Mouse (Mus musculus): ENCODE results near the gene Plcb4. TPM values are rescaled to one million over a fixed set of nuclear protein-coding genes. Genes with fewer than 3 reads are reported as not detected.

Plcb4 gene
- polyA plus RNA-seq, 1 experiment, result 3.7 TPM

DNA sequence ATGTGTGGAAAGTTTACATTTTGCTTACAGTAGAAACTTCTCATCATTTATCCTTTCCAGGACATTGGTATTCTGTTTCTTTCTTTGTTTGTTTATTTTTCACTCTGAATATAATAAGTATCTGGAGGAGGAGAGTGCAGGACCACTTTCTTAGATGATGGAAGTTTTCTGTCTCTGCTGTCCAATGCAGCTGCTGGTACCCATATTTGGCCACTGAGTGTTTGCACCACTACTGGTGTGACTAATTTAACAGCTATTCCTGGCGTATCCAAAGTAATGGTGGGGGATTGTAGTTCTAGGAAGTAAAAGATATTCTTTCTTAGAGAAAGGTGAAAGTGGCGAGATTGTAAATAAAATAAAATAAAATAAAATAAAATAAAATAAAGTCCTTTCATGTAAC, 21.6 kb upstream of the Plcb4 start:
- H3K27me3 ChIP-seq (ENCODE audit: control insufficient read depth, insufficient read depth, low read length), result no peaks in the 10 kb centered on the region
- no peaks in the 10 kb centered on the region for H3K4me1 ChIP-seq (replicated peaks; ENCODE audit: control insufficient read depth, insufficient read depth, low read length)
- no peak overlapping the region for H3K27ac ChIP-seq (ENCODE audit: control insufficient read depth, insufficient read depth, low read length)
- no peak for DNase-seq
- no peak overlapping the region for H3K4me3 ChIP-seq (ENCODE audit: control insufficient read depth, insufficient read depth, low read length)
- H3K36me3 ChIP-seq (ENCODE audit: control insufficient read depth, insufficient read depth, low read length), result no peaks in the 10 kb centered on the region
- 92% methylated on average over 2 of the region's 2 CpGs for WGBS
- TF ChIP-seq CTCF (IDR thresholded peaks at IDR 0.05; ENCODE audit: borderline replicate concordance, control insufficient read depth, extremely low read depth, insufficient read depth, low read length, poor library complexity) (no peak), POLR2A (IDR thresholded peaks at IDR 0.05; ENCODE audit: control insufficient read depth, extremely low read depth, insufficient read depth, low read length, poor library complexity) (no peak)

DNA sequence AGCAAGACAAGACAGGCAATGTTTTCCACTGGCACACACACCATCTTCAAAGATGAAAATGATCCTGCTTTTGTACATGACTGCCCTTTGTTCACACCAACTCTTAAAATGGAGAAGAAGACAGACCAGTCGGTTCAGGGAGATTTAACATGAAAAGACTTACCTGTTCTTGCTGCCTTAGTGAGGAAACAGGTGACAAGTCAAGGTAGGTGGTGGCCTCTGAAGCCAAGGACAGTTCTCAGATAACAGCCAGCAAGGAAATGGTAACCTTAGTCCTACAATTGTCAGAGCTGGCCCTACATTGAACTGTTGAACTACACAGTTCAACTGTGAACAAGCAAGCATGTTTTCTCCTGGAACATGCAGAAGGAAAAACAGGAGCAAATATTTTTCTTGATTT, 17.8 kb upstream of the Plcb4 start:
- H3K36me3 ChIP-seq (ENCODE audit: control insufficient read depth, insufficient read depth, low read length), result no peaks in the 10 kb centered on the region
- no peaks in the 10 kb centered on the region for H3K4me1 ChIP-seq (replicated peaks; ENCODE audit: control insufficient read depth, insufficient read depth, low read length)
- TF ChIP-seq POLR2A (IDR thresholded peaks at IDR 0.05; ENCODE audit: control insufficient read depth, extremely low read depth, insufficient read depth, low read length, poor library complexity) (no peak), CTCF (IDR thresholded peaks at IDR 0.05; ENCODE audit: borderline replicate concordance, control insufficient read depth, extremely low read depth, insufficient read depth, low read length, poor library complexity) (no peak)
- no peak for DNase-seq
- 88% methylated on average over 1 of the region's 1 CpGs for WGBS
- no peak overlapping the region for H3K4me3 ChIP-seq (ENCODE audit: control insufficient read depth, insufficient read depth, low read length)
- no peak overlapping the region for H3K27ac ChIP-seq (ENCODE audit: control insufficient read depth, insufficient read depth, low read length)
- H3K27me3 ChIP-seq (ENCODE audit: control insufficient read depth, insufficient read depth, low read length), result no peaks in the 10 kb centered on the region

DNA sequence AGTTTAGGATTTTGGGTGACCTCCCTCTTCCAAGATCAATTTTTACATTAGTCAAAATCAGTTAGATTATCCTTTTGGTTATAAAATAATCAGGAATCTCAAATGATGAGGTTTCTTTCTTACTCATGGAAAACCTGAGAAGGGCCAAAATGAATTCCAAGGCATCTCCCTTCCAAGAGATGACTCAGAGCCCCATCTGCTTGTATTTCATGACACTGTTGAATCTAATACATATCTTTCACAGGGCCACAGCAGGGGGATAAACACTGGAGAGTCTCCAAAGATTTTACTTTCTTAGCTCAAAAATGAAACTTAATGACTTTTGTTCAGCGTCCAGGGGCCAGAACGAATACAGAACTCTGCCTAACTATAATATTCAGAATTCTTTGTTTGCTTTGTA, 17.2 kb upstream of the Plcb4 start:
- no peak for DNase-seq
- no peak for TF ChIP-seq CTCF (IDR thresholded peaks at IDR 0.05; ENCODE audit: borderline replicate concordance, control insufficient read depth, extremely low read depth, insufficient read depth, low read length, poor library complexity)
- TF ChIP-seq POLR2A (IDR thresholded peaks at IDR 0.05; ENCODE audit: control insufficient read depth, extremely low read depth, insufficient read depth, low read length, poor library complexity), result no peak
- no peaks in the 10 kb centered on the region for H3K4me1 ChIP-seq (replicated peaks; ENCODE audit: control insufficient read depth, insufficient read depth, low read length)
- WGBS, result 93% methylated on average over 2 of the region's 2 CpGs
- H3K27ac ChIP-seq (ENCODE audit: control insufficient read depth, insufficient read depth, low read length), result no peak overlapping the region
- no peaks in the 10 kb centered on the region for H3K36me3 ChIP-seq (ENCODE audit: control insufficient read depth, insufficient read depth, low read length)
- H3K4me3 ChIP-seq (ENCODE audit: control insufficient read depth, insufficient read depth, low read length), result no peak overlapping the region
- no peaks in the 10 kb centered on the region for H3K27me3 ChIP-seq (ENCODE audit: control insufficient read depth, insufficient read depth, low read length)

DNA sequence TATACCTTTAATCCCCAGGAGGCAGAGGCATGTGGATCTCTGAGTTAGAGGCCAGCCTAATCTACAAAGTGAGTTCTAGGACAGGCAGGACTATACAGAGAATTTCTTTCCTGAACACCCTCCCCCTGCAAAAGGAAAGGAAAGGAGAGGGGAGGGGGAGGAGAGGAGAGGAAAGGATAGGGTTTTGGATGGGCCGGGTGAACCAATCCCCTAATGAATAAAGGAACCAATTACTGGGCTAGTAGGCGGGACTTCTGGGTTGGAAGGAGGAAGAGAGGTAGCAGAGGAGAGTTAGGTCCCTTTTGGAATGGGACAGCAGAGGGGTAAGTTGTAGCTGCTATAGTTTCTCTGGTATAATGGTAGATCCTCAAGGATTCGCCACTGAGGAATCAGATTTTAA, 12.6 kb upstream of the Plcb4 start:
- no peak for DNase-seq
- Histone ChIP-seq H3K36me3 (ENCODE audit: control insufficient read depth, insufficient read depth, low read length) (no peaks in the 10 kb centered on the region), H3K4me3 (ENCODE audit: control insufficient read depth, insufficient read depth, low read length) (no peak overlapping the region), H3K27me3 (ENCODE audit: control insufficient read depth, insufficient read depth, low read length) (no peaks in the 10 kb centered on the region), H3K27ac (ENCODE audit: control insufficient read depth, insufficient read depth, low read length) (no peak overlapping the region), H3K4me1 (replicated peaks; ENCODE audit: control insufficient read depth, insufficient read depth, low read length) (no peaks in the 10 kb centered on the region)
- TF ChIP-seq POLR2A (IDR thresholded peaks at IDR 0.05; ENCODE audit: control insufficient read depth, extremely low read depth, insufficient read depth, low read length, poor library complexity), result no peak
- TF ChIP-seq CTCF (IDR thresholded peaks at IDR 0.05; ENCODE audit: borderline replicate concordance, control insufficient read depth, extremely low read depth, insufficient read depth, low read length, poor library complexity), result no peak
- 91% methylated on average over 3 of the region's 3 CpGs for WGBS

DNA sequence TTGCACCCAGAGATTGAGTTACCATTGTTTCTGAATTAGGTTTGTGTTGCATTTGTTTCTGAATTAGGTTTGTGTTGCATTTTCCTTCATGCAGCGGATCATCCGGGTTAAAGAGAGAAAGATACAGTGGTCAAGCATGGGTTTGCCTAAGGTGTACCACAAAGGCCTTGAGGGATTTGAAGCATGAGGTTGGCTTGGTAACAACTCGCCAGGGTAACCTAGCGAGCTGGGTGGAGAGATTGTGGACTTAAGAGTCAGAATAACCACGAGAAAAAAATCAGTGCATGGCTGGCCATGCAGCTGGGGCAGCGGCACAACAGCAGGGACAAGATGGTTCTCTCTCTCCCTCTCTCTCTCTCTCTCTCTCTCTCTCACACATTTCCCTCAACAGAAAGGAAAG, 12.2 kb upstream of the Plcb4 start:
- Histone ChIP-seq H3K27me3 (ENCODE audit: control insufficient read depth, insufficient read depth, low read length) (no peaks in the 10 kb centered on the region), H3K36me3 (ENCODE audit: control insufficient read depth, insufficient read depth, low read length) (no peaks in the 10 kb centered on the region), H3K27ac (ENCODE audit: control insufficient read depth, insufficient read depth, low read length) (no peak overlapping the region), H3K4me1 (replicated peaks; ENCODE audit: control insufficient read depth, insufficient read depth, low read length) (no peaks in the 10 kb centered on the region), H3K4me3 (ENCODE audit: control insufficient read depth, insufficient read depth, low read length) (no peak overlapping the region)
- 91% methylated on average over 6 of the region's 6 CpGs for WGBS
- no peak for DNase-seq
- no peak for TF ChIP-seq POLR2A (IDR thresholded peaks at IDR 0.05; ENCODE audit: control insufficient read depth, extremely low read depth, insufficient read depth, low read length, poor library complexity)
- TF ChIP-seq CTCF (IDR thresholded peaks at IDR 0.05; ENCODE audit: borderline replicate concordance, control insufficient read depth, extremely low read depth, insufficient read depth, low read length, poor library complexity), result no peak

DNA sequence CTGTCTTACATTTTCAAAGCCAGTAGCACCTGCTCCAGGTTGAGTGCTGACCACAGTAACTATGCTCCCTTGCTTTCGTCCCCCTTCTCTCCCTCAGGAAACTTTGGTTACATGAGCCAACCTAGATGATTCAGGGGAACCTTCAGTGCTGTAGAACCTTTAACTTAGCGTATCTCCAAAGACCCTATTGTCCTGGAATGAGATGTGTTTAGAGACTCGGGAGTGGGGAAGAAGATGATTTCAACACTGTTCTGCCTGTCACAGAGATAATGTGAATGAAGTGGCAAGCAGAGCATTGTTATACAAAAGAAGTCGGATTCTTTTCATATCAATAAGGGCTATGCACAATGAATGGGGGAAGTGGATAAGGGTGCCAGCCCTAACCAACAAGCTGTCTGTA, 10.8 kb upstream of the Plcb4 start:
- 94% methylated on average over 4 of the region's 4 CpGs for WGBS
- H3K36me3 ChIP-seq (ENCODE audit: control insufficient read depth, insufficient read depth, low read length), result no peaks in the 10 kb centered on the region
- no peak for DNase-seq
- H3K4me1 ChIP-seq (replicated peaks; ENCODE audit: control insufficient read depth, insufficient read depth, low read length), result no peaks in the 10 kb centered on the region
- TF ChIP-seq CTCF (IDR thresholded peaks at IDR 0.05; ENCODE audit: borderline replicate concordance, control insufficient read depth, extremely low read depth, insufficient read depth, low read length, poor library complexity), result no peak
- no peak overlapping the region for H3K4me3 ChIP-seq (ENCODE audit: control insufficient read depth, insufficient read depth, low read length)
- H3K27ac ChIP-seq (ENCODE audit: control insufficient read depth, insufficient read depth, low read length), result no peak overlapping the region
- H3K27me3 ChIP-seq (ENCODE audit: control insufficient read depth, insufficient read depth, low read length), result no peaks in the 10 kb centered on the region

DNA sequence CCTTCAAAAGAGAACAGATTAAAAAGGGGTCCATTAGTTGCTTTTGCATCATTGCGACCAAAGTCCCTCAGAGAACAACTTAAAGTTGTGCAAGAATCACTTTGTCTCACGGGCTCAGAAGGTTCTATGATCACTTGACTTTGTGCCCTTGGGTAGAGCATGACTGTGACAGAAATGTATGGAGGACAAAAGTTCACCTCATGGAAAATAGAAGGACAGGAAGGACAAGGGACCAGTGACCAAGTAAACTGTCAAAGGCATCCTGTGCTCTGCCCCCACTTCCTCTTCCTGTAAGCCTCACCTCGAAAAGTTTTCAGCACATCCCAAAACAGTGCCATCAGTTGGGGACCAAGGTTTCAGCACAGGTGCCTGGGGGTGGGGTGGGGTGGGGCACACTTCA, 7.9 kb upstream of the Plcb4 start:
- no peaks in the 10 kb centered on the region for H3K4me1 ChIP-seq (replicated peaks; ENCODE audit: control insufficient read depth, insufficient read depth, low read length)
- H3K4me3 ChIP-seq (ENCODE audit: control insufficient read depth, insufficient read depth, low read length), result no peak overlapping the region
- DNase-seq, result no peak
- whole genome bisulfite sequencing, result 61% methylated on average over 3 of the region's 3 CpGs
- no peaks in the 10 kb centered on the region for H3K27me3 ChIP-seq (ENCODE audit: control insufficient read depth, insufficient read depth, low read length)
- TF ChIP-seq POLR2A (IDR thresholded peaks at IDR 0.05; ENCODE audit: control insufficient read depth, extremely low read depth, insufficient read depth, low read length, poor library complexity) (no peak), CTCF (IDR thresholded peaks at IDR 0.05; ENCODE audit: borderline replicate concordance, control insufficient read depth, extremely low read depth, insufficient read depth, low read length, poor library complexity) (no peak)
- H3K27ac ChIP-seq (ENCODE audit: control insufficient read depth, insufficient read depth, low read length), result no peak overlapping the region
- H3K36me3 ChIP-seq (ENCODE audit: control insufficient read depth, insufficient read depth, low read length), result no peaks in the 10 kb centered on the region

Data from thymus, adult 2 months (tissue).